Mouse (Mus musculus): ENCODE results near the gene Celsr1. TPM values are rescaled to one million over a fixed set of nuclear protein-coding genes. Genes with fewer than 3 reads are reported as not detected.

Gene Celsr1
- polyA plus RNA-seq, 1 experiment = 2.9 TPM

- no peaks in the 10 kb centered on the region for H3K27me3 ChIP-seq (ENCODE audit: control insufficient read depth, insufficient read depth, low read length)
- TF ChIP-seq CTCF (IDR thresholded peaks at IDR 0.05; ENCODE audit: extremely low read depth, insufficient read length, insufficient replicate concordance, low read depth, low read length) (no peak), POLR2A (IDR thresholded peaks at IDR 0.05; ENCODE audit: low read depth, low read length) (no peak)
- WGBS = 88% methylated on average over 2 of the region's 2 CpGs
Measured at GRCm38 (mm10) chr15:86013130-86013529, 20.4 kb downstream of the Celsr1 start.

GRCm38 (mm10) chr15:86007690-86008121, 25.9 kb downstream of the Celsr1 start:
- Histone ChIP-seq H3K4me3 (ENCODE audit: low read depth, low read length) (0 out of 2 replicates have a peak overlapping the region, but pooled peaks have one; percentile 23), H3K27ac (ENCODE audit: insufficient read depth, low read depth, low read length) (no peak overlapping the region), H3K4me1 (ENCODE audit: control insufficient read depth, insufficient read depth, insufficient read length, low read length) (peaks cover 2% of the 10 kb centered on the region; the same call in 1 of the 2 replicates), H3K36me3 (ENCODE audit: control insufficient read depth, insufficient read depth, low read length) (no peaks in the 10 kb centered on the region), H3K27me3 (ENCODE audit: control insufficient read depth, insufficient read depth, low read length) (no peaks in the 10 kb centered on the region)
- TF ChIP-seq CTCF (IDR thresholded peaks at IDR 0.05; ENCODE audit: extremely low read depth, insufficient read length, insufficient replicate concordance, low read depth, low read length) (no peak), POLR2A (IDR thresholded peaks at IDR 0.05; ENCODE audit: low read depth, low read length) (no peak)
- WGBS = 12% methylated on average over 6 of the region's 6 CpGs

More at GRCm38 (mm10) chr15:86013130-86013529, 20.4 kb downstream of the Celsr1 start:
- Histone ChIP-seq H3K36me3 (ENCODE audit: control insufficient read depth, insufficient read depth, low read length) (no peaks in the 10 kb centered on the region), H3K4me1 (ENCODE audit: control insufficient read depth, insufficient read depth, insufficient read length, low read length) (peaks cover 6% of the 10 kb centered on the region; the same call in 1 of the 2 replicates), H3K4me3 (ENCODE audit: low read depth, low read length) (no peak overlapping the region), H3K27ac (ENCODE audit: insufficient read depth, low read depth, low read length) (no peak overlapping the region)

GRCm38 (mm10) chr15:86005691-86006525, 27.7 kb downstream of the Celsr1 start:
- Histone ChIP-seq H3K27me3 (ENCODE audit: control insufficient read depth, insufficient read depth, low read length) (no peaks in the 10 kb centered on the region), H3K36me3 (ENCODE audit: control insufficient read depth, insufficient read depth, low read length) (no peaks in the 10 kb centered on the region), H3K4me1 (ENCODE audit: control insufficient read depth, insufficient read depth, insufficient read length, low read length) (peaks cover 2% of the 10 kb centered on the region; the same call in 1 of the 2 replicates), H3K4me3 (ENCODE audit: low read depth, low read length) (no peak overlapping the region), H3K27ac (ENCODE audit: insufficient read depth, low read depth, low read length) (no peak overlapping the region)
- TF ChIP-seq POLR2A (IDR thresholded peaks at IDR 0.05; ENCODE audit: low read depth, low read length) (no peak), CTCF (IDR thresholded peaks at IDR 0.05; ENCODE audit: extremely low read depth, insufficient read length, insufficient replicate concordance, low read depth, low read length) (no peak)
- 68% methylated on average over 11 of the region's 11 CpGs for WGBS

GRCm38 (mm10) chr15:86004048-86004447, 29.5 kb downstream of the Celsr1 start:
- Histone ChIP-seq H3K36me3 (ENCODE audit: control insufficient read depth, insufficient read depth, low read length) (no peaks in the 10 kb centered on the region), H3K4me3 (ENCODE audit: low read depth, low read length) (no peak overlapping the region), H3K4me1 (ENCODE audit: control insufficient read depth, insufficient read depth, insufficient read length, low read length) (peaks cover 2% of the 10 kb centered on the region; the same call in 1 of the 2 replicates), H3K27ac (ENCODE audit: insufficient read depth, low read depth, low read length) (no peak overlapping the region), H3K27me3 (ENCODE audit: control insufficient read depth, insufficient read depth, low read length) (no peaks in the 10 kb centered on the region)
- no peak for TF ChIP-seq CTCF (IDR thresholded peaks at IDR 0.05; ENCODE audit: extremely low read depth, insufficient read length, insufficient replicate concordance, low read depth, low read length)
- TF ChIP-seq POLR2A (IDR thresholded peaks at IDR 0.05; ENCODE audit: low read depth, low read length) = no peak
- 95% methylated on average over 3 of the region's 3 CpGs for WGBS

- Histone ChIP-seq H3K27ac (ENCODE audit: insufficient read depth, low read depth, low read length) (no peak overlapping the region), H3K27me3 (ENCODE audit: control insufficient read depth, insufficient read depth, low read length) (no peaks in the 10 kb centered on the region), H3K4me1 (ENCODE audit: control insufficient read depth, insufficient read depth, insufficient read length, low read length) (no peaks in the 10 kb centered on the region), H3K36me3 (ENCODE audit: control insufficient read depth, insufficient read depth, low read length) (no peaks in the 10 kb centered on the region), H3K4me3 (ENCODE audit: low read depth, low read length) (no peak overlapping the region)
- WGBS = 88% methylated on average over 5 of the region's 5 CpGs
- TF ChIP-seq CTCF (IDR thresholded peaks at IDR 0.05; ENCODE audit: extremely low read depth, insufficient read length, insufficient replicate concordance, low read depth, low read length) (no peak), POLR2A (IDR thresholded peaks at IDR 0.05; ENCODE audit: low read depth, low read length) (no peak)
Measured at GRCm38 (mm10) chr15:86000706-86001292, 32.8 kb downstream of the Celsr1 start.

GRCm38 (mm10) chr15:85998525-85999230, 34.9 kb downstream of the Celsr1 start:
- TF ChIP-seq POLR2A (IDR thresholded peaks at IDR 0.05; ENCODE audit: low read depth, low read length) = no peak
- no peak for TF ChIP-seq CTCF (IDR thresholded peaks at IDR 0.05; ENCODE audit: extremely low read depth, insufficient read length, insufficient replicate concordance, low read depth, low read length)
- WGBS = 85% methylated on average over 4 of the region's 4 CpGs
- H3K27me3 ChIP-seq (ENCODE audit: control insufficient read depth, insufficient read depth, low read length) = no peaks in the 10 kb centered on the region
- H3K4me1 ChIP-seq (ENCODE audit: control insufficient read depth, insufficient read depth, insufficient read length, low read length) = no peaks in the 10 kb centered on the region
- H3K36me3 ChIP-seq (ENCODE audit: control insufficient read depth, insufficient read depth, low read length) = no peaks in the 10 kb centered on the region
- H3K4me3 ChIP-seq (ENCODE audit: low read depth, low read length) = no peak overlapping the region
- no peak overlapping the region for H3K27ac ChIP-seq (ENCODE audit: insufficient read depth, low read depth, low read length)
